Mouse (Mus musculus): ENCODE data around the gene Fam32a.

DNA sequence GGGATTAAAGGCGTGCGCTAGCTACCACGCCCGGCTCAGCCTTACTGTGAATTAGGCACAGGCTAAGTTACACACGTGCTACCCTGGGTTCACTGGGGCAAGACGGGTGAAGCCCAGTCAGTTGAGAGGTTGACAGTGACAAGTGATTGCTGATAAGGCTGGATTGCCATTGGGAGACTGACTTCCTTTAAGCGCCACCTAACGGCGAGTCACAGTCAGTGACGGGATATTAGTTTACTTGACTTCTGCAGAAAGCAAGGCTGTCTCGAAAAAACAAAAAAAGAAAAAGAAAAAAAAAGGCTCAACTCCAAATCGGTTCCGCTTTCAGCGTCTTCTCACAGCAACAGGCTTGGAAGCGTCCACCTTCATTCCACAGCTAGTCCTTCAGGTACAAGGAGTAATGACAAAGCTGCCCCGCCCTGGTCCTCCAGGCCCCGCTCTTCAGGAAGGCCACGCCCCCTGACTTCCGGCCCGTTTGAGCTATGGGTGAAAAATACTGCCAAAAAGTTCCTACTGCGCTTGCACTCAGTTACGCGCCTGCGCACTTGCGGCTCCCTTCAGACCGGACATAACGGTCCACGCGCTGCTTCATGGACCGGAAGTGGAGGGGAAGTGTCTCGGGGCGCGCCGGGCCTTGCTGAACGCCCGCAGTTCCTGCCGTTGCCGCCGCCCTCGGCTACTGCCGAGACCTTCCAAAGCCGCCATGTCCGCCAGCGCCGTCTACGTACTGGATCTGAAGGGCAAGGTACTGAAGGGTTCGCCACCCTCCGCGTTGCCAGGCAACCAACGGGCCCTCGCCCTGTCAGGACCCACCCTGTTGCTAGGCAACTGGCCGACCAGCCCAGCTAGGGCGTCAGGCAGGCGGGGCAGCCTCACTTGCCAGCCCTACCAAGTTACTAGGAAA, 20.2 kb downstream of the Fam32a start, which contains the start of gene Ap1m1:
- peak; percentile 72 for TF ChIP-seq MAFK (IDR thresholded peaks at IDR 0.05; ENCODE audit: insufficient read depth, low read depth, low read length)
- TF ChIP-seq ZC3H11A (IDR thresholded peaks at IDR 0.05; ENCODE audit: borderline replicate concordance, low read depth, low read length), result no peak; the same call in 1 of the 2 replicates

Measured in ES-E14 (cell line).